Comparison of ENCODE assay signal across 20 mouse cellular contexts in the genomic region with DNA sequence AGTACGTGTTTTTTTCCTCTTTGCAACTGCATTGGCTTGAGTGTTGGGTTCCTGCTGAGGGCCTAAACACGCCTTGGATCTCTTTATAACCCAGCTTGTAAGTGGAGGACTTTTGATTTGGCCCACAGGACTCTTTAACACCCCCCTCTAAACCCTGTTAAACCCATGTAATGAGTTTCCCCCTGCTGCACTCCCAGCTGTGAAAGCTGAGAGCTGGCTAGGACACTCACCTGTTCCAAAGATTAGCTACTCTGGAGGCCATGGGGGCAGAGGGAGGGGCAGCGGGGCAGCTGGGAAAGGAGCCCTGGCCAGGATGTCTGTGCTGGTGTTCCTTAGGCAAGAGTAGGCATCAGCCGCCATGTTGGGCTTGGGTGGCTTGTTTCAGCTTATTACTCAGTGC.
"Had no signal": no experiment of that assay in that cellular context is flagged by ENCODE, and none has a peak within 500 bp of the region (broad histone marks: within the 10 kb centered on the region; RNA-seq: fewer than 3 reads in every experiment).

No protein-coding gene starts in this region.

- H3K27me3 ChIP-seq: lung, embryonic 15.5 days had no signal

- H3K4me1 ChIP-seq: lung, embryonic 15.5 days; midbrain, embryonic 12.5 days; neural tube, embryonic 13.5 days; neural tube, embryonic 15.5 days had no signal

- H3K9me3 ChIP-seq: lung, embryonic 15.5 days; midbrain, embryonic 10.5 days; midbrain, embryonic 12.5 days; neural tube, embryonic 13.5 days; neural tube, embryonic 15.5 days had no signal

- DNase-seq: liver, postnatal 0 days; lung, adult 2 months; lung, postnatal 4 days; midbrain, embryonic 14.5 days; retina, postnatal 1 day; right cerebral cortex, adult 18-20 months; right cerebral cortex, postnatal 25 days; right cerebral cortex, postnatal 4 days; spleen, adult 18-20 months; thymus, adult 18-20 months; thymus, postnatal 14 days; thymus, postnatal 36 days had no signal

- H3K4me3 ChIP-seq: lung, embryonic 15.5 days; midbrain, embryonic 10.5 days; midbrain, embryonic 12.5 days; myocyte; neural tube, embryonic 13.5 days; neural tube, embryonic 15.5 days had no signal

- H3K36me3 ChIP-seq: lung, embryonic 15.5 days; midbrain, embryonic 10.5 days; midbrain, embryonic 12.5 days; neural tube, embryonic 13.5 days; neural tube, embryonic 15.5 days had no signal

- H3K27ac ChIP-seq: lung, embryonic 15.5 days; midbrain, embryonic 10.5 days; midbrain, embryonic 12.5 days; neural tube, embryonic 13.5 days; neural tube, embryonic 15.5 days had no signal

- ATAC-seq: liver, postnatal 0 days; lung, postnatal 0 days; midbrain, embryonic 16.5 days had no signal

- H3K4me2 ChIP-seq: lung, embryonic 15.5 days; midbrain, embryonic 12.5 days; neural tube, embryonic 13.5 days; neural tube, embryonic 15.5 days had no signal

- H3K9ac ChIP-seq: liver, postnatal 0 days; lung, embryonic 15.5 days; midbrain, embryonic 12.5 days; neural tube, embryonic 13.5 days; neural tube, embryonic 15.5 days had no signal
